Mouse (Mus musculus) brain, embryonic 14.5 days (tissue): ENCODE measurements at regions not wholly inside any gene's neighbourhood (a gene's known extent, or its start where the extent isn't known, plus 50 kb on each side); places are given as distances from the start of the nearest gene placed in this dataset.

ENCODE experiments used
- DNase-seq: peaks from one replicate; pipeline ENCODE4 v3.0.0-alpha.2; 2011; ENCODE audit warnings: low read depth
- CTCF ChIP-seq: fragments of 200-500 bp; IDR thresholded peaks from 2 replicates; pipeline ENCODE4 v1.5.1; 2012; ENCODE audit warnings: inconsistent platforms, mild to moderate bottlenecking, moderate library complexity, borderline replicate concordance; ENCODE audit not compliant: insufficient read depth, insufficient read length; ENCODE audit errors: extremely low read depth
- POLR2A ChIP-seq: fragments of 200-500 bp; IDR thresholded peaks from 2 replicates; pipeline ENCODE4 v1.6.1; 2012; ENCODE audit warnings: mild to moderate bottlenecking, inconsistent platforms, borderline replicate concordance; ENCODE audit not compliant: poor library complexity, insufficient read depth, insufficient read length, severe bottlenecking; ENCODE audit errors: extremely low read depth

GRCm38 (mm10) chr13:92931696-92932095, 87.1 kb downstream of the Mtx3 start:
- DNase-seq = peak; percentile 45
- TF ChIP-seq POLR2A (no peak), CTCF (no peak)

GRCm38 (mm10) chr13:92939032-92939431, 94.5 kb downstream of the Mtx3 start:
- DNase-seq = no peak
- TF ChIP-seq CTCF = no peak
- no peak for TF ChIP-seq POLR2A

GRCm38 (mm10) chr13:92940610-92941009, 96.0 kb downstream of the Mtx3 start:
- DNase-seq = no peak
- no peak for TF ChIP-seq POLR2A

GRCm38 (mm10) chr13:92948560-92948959, 104.0 kb downstream of the Mtx3 start:
- no peak for DNase-seq
- TF ChIP-seq POLR2A (no peak), CTCF (no peak)

- DNase-seq = peak; percentile 57
- no peak for TF ChIP-seq POLR2A
- TF ChIP-seq CTCF = no peak
These were observed 115.5 kb downstream of the Mtx3 start for GRCm38 (mm10) chr13:92960031-92960430.

GRCm38 (mm10) chr13:92962625-92963024, 118.1 kb downstream of the Mtx3 start:
- TF ChIP-seq POLR2A (no peak), CTCF (no peak)
- DNase-seq = no peak

- no peak for TF ChIP-seq CTCF
- no peak for TF ChIP-seq POLR2A
- no peak for DNase-seq
These were observed 118.9 kb downstream of the Mtx3 start for GRCm38 (mm10) chr13:92963351-92963895.

- no peak for TF ChIP-seq POLR2A
- no peak for TF ChIP-seq CTCF
- no peak for DNase-seq
These were observed 119.7 kb downstream of the Mtx3 start for GRCm38 (mm10) chr13:92964213-92964743.

GRCm38 (mm10) chr13:92967025-92967610, 122.6 kb downstream of the Mtx3 start:
- no peak for TF ChIP-seq CTCF
- TF ChIP-seq POLR2A = no peak
- DNase-seq = no peak

- no peak for TF ChIP-seq CTCF
- TF ChIP-seq POLR2A = no peak
- DNase-seq = no peak
These were observed 125.0 kb downstream of the Mtx3 start for GRCm38 (mm10) chr13:92969579-92969978.

- peak; percentile 53 for DNase-seq
- no peak for TF ChIP-seq CTCF
- TF ChIP-seq POLR2A = no peak
These were observed 128.3 kb downstream of the Mtx3 start for GRCm38 (mm10) chr13:92972891-92973290.

- DNase-seq = no peak
- TF ChIP-seq CTCF = no peak
- TF ChIP-seq POLR2A = no peak
These were observed 129.2 kb downstream of the Mtx3 start for GRCm38 (mm10) chr13:92973791-92974190.
